Mouse (Mus musculus): Measurements from ENCODE around the gene Gm12184. TPM values are rescaled to one million over a fixed set of nuclear protein-coding genes. Genes with fewer than 3 reads are reported as not detected.

The Gm12184 gene
- polyA plus RNA-seq, 1 experiment: 9.7 TPM

DNA sequence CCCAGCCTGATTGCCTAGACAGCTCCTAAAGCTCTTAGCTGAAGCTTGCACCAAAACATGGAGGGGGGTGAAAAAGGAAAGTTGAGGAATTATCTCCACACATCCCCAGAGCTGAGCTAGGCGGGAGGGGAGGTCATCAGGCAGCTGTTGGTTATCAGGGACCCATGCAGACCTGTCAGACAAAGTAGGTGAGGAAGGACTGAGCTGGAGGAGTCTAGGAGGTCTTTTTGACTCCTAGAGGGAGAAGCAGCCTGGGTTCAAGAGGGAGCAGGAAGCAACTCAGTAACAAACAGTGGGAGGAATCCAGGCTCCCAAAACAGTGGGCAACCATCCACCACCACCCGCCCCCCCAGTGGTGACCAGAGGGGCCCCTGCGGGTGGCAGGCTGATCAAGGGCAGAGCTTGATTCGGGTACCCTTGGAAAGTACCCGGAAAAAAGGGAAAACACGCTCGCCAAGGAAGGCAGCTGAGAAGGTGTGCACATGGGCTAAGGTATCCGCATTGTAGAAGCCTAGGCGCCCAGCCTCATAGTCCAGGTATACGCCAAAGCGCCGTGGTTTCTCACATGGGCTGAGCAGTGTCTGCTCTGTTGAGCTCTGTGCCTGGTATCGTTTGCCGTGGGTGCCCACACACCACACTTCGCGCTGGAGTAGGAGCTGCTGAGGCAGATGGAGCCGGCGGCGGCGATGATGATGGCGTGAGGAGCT is 19.4 kb downstream of the Gm12184 start:
- Histone ChIP-seq H3K27ac (ENCODE audit: insufficient read depth, low read depth, low read length) (no peak overlapping the region), H3K4me3 (ENCODE audit: insufficient read depth, low read depth, low read length) (no peak overlapping the region), H3K4me1 (ENCODE audit: control insufficient read depth, insufficient read depth, low read length) (no peaks in the 10 kb centered on the region), H3K36me3 (ENCODE audit: control insufficient read depth, insufficient read depth, low read length) (peaks cover 18% of the 10 kb centered on the region), H3K27me3 (replicated peaks; ENCODE audit: control insufficient read depth, insufficient read depth, low read length) (no peaks in the 10 kb centered on the region)
- DNase-seq: no peak
- WGBS: 68% methylated on average over 21 of the region's 21 CpGs
- TF ChIP-seq CTCF (conservative IDR thresholded peaks at IDR 0.05; ENCODE audit: insufficient read depth, insufficient read length, low read depth, low read length) (no peak), POLR2A (IDR thresholded peaks at IDR 0.05; ENCODE audit: low read depth, low read length) (no peak)

DNA sequence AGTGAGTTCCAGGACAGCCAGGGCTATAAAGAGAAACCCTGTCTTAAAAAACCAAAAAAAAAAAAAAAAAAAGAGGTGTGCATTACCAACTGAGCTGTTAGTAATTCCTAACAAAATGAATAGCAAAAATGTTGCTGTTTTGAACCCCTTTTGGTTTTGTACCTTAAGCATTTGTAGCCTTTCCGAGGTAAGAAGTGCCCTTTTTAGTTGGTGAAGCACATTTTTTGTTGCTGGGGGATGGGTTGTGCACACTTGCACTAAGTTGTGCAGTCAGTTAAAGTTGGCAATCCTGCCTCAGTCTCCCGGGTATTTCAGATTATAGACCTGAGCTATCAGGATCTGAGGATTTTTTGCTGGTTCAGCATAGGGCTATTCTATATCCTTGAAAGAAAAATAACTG is 21.5 kb downstream of the Gm12184 start:
- no peak for TF ChIP-seq POLR2A (IDR thresholded peaks at IDR 0.05; ENCODE audit: low read depth, low read length)
- no peak for TF ChIP-seq CTCF (conservative IDR thresholded peaks at IDR 0.05; ENCODE audit: insufficient read depth, insufficient read length, low read depth, low read length)
- DNase-seq: no peak
- H3K4me1 ChIP-seq (ENCODE audit: control insufficient read depth, insufficient read depth, low read length): peaks cover 6% of the 10 kb centered on the region
- H3K36me3 ChIP-seq (ENCODE audit: control insufficient read depth, insufficient read depth, low read length): peaks cover 14% of the 10 kb centered on the region
- H3K27me3 ChIP-seq (replicated peaks; ENCODE audit: control insufficient read depth, insufficient read depth, low read length): no peaks in the 10 kb centered on the region
- 76% methylated on average over 2 of the region's 2 CpGs for WGBS
- no peak overlapping the region for H3K27ac ChIP-seq (ENCODE audit: insufficient read depth, low read depth, low read length)
- no peak overlapping the region for H3K4me3 ChIP-seq (ENCODE audit: insufficient read depth, low read depth, low read length)

GRCm38 (mm10) chr11:48803988-48804387 is 22.5 kb downstream of the Gm12184 start:
- no peak for DNase-seq
- no peak for TF ChIP-seq CTCF (conservative IDR thresholded peaks at IDR 0.05; ENCODE audit: insufficient read depth, insufficient read length, low read depth, low read length)
- WGBS: 96% methylated on average over 2 of the region's 2 CpGs
- Histone ChIP-seq H3K4me1 (ENCODE audit: control insufficient read depth, insufficient read depth, low read length) (peaks cover 6% of the 10 kb centered on the region), H3K36me3 (ENCODE audit: control insufficient read depth, insufficient read depth, low read length) (peaks cover 14% of the 10 kb centered on the region), H3K27ac (ENCODE audit: insufficient read depth, low read depth, low read length) (no peak overlapping the region), H3K4me3 (ENCODE audit: insufficient read depth, low read depth, low read length) (no peak overlapping the region), H3K27me3 (replicated peaks; ENCODE audit: control insufficient read depth, insufficient read depth, low read length) (no peaks in the 10 kb centered on the region)

- peaks cover 10% of the 10 kb centered on the region for H3K36me3 ChIP-seq (ENCODE audit: control insufficient read depth, insufficient read depth, low read length)
- TF ChIP-seq POLR2A (IDR thresholded peaks at IDR 0.05; ENCODE audit: low read depth, low read length) (no peak), CTCF (conservative IDR thresholded peaks at IDR 0.05; ENCODE audit: insufficient read depth, insufficient read length, low read depth, low read length) (no peak)
- 55% methylated on average over 17 of the region's 17 CpGs for WGBS
- peak overlapping the region; percentile 10; the same call in 1 of the 2 replicates for H3K4me3 ChIP-seq (ENCODE audit: insufficient read depth, low read depth, low read length)
- no peak overlapping the region for H3K27ac ChIP-seq (ENCODE audit: insufficient read depth, low read depth, low read length)
- DNase-seq: no peak
- no peaks in the 10 kb centered on the region for H3K27me3 ChIP-seq (replicated peaks; ENCODE audit: control insufficient read depth, insufficient read depth, low read length)
- peaks cover 6% of the 10 kb centered on the region for H3K4me1 ChIP-seq (ENCODE audit: control insufficient read depth, insufficient read depth, low read length)
Measured at GRCm38 (mm10) chr11:48801831-48802772, 24.4 kb downstream of the Gm12184 start.

- WGBS: under 1% methylated on average over 47 of the region's 47 CpGs
- peak within 1 kb of the TSS; percentile 86 for H3K27ac ChIP-seq (ENCODE audit: insufficient read depth, low read depth, low read length)
- peaks cover 1% of the 10 kb centered on the region for H3K36me3 ChIP-seq (ENCODE audit: control insufficient read depth, insufficient read depth, low read length)
- no peaks in the 10 kb centered on the region for H3K27me3 ChIP-seq (replicated peaks; ENCODE audit: control insufficient read depth, insufficient read depth, low read length)
- peaks cover 6% of the 10 kb centered on the region for H3K4me1 ChIP-seq (ENCODE audit: control insufficient read depth, insufficient read depth, low read length)
- peak within 1 kb of the TSS; percentile 71 for H3K4me3 ChIP-seq (ENCODE audit: insufficient read depth, low read depth, low read length)
- TF ChIP-seq CTCF (conservative IDR thresholded peaks at IDR 0.05; ENCODE audit: insufficient read depth, insufficient read length, low read depth, low read length) (no peak), POLR2A (IDR thresholded peaks at IDR 0.05; ENCODE audit: low read depth, low read length) (peak; percentile 93)
- DNase-seq: peak; percentile 94
Measured at GRCm38 (mm10) chr11:48799921-48800701, 26.3 kb downstream of the Gm12184 start, which contains the start of gene Rack1. Gene Rack1, plus strand, starts transcription at chr11:48800332.

- peak overlapping the region; percentile 86 for H3K27ac ChIP-seq (ENCODE audit: insufficient read depth, low read depth, low read length)
- WGBS: 4% methylated on average over 18 of the region's 18 CpGs
- H3K4me1 ChIP-seq (ENCODE audit: control insufficient read depth, insufficient read depth, low read length): peaks cover 6% of the 10 kb centered on the region
- peak overlapping the region; percentile 71 for H3K4me3 ChIP-seq (ENCODE audit: insufficient read depth, low read depth, low read length)
- no peaks in the 10 kb centered on the region for H3K27me3 ChIP-seq (replicated peaks; ENCODE audit: control insufficient read depth, insufficient read depth, low read length)
- peaks cover 1% of the 10 kb centered on the region for H3K36me3 ChIP-seq (ENCODE audit: control insufficient read depth, insufficient read depth, low read length)
- no peak for DNase-seq
- TF ChIP-seq POLR2A (IDR thresholded peaks at IDR 0.05; ENCODE audit: low read depth, low read length) (no peak), CTCF (conservative IDR thresholded peaks at IDR 0.05; ENCODE audit: insufficient read depth, insufficient read length, low read depth, low read length) (no peak)
Measured at GRCm38 (mm10) chr11:48798984-48799920, 27.2 kb downstream of the Gm12184 start.

Measured in kidney, adult 2 months (tissue).